Mouse (Mus musculus) neutrophil, adult 83 days (primary cell): ENCODE results near the gene Gm45837. TPM values are rescaled to one million over a fixed set of nuclear protein-coding genes. Genes with fewer than 3 reads are reported as not detected.

Source experiments
- total RNA-seq, 2 experiments: library from RNA; stranded (reverse); gene quantifications; one replicate each; pipeline ENCODE4 v1.2.4; 2023

The Gm45837 gene
- total RNA-seq, result 10 to 100 TPM; 39.3 to 87.1 TPM

DNA sequence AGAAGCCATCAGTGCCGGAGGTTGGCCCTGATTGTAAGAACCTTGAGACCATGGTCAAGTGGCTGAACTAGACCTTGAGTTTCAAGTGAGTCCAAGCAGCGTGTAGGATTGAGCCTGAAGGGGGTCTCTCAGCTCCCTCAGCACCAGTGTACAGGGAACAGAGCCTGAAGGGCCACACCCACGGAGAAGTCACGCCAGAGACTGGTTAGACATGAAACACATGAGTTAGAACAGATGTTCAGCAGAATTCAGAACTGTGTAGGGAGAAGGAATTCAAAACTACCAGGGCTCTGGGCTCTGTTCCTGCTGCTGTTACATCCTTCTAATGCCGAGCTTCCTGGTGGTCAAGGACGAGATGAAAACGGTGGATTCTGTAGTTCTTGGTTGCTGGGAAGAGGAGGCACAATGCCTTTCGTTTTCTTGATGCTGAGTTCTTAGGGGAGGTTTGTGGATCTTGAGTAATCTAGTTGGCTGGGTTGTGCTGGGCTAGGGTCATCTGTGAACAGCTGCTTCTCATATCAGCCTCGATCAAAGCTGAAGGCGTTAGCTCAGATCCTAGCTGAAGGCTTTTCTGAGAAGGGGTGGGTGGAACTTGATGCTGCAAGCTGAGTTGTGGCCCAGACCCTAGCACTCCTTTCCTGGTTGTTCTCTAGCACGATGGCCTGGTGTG, at the start of gene Gm45837:
Gm45837 (plus strand) TSS at position 620 of the 670 bp plus-strand sequence.

GRCm38 (mm10) chr7:101421529-101421928, 10.8 kb downstream of the Gm45837 start, which contains the start of gene Pde2a:
TSS of gene Pde2a (plus strand) at chr7:101421691.

Other genes starting within 250 kb of the Gm45837 start
- gene Atg16l2, start 108.6 kb upstream of the Gm45837 start, total RNA-seq, result 10 to 100 TPM; 62.9 to 63.3 TPM
- 10 to 100 TPM; 19.3 to 26.6 TPM for gene Stard10, start 93.8 kb upstream of the Gm45837 start, total RNA-seq
- gene Arap1, start 62.8 kb upstream of the Gm45837 start, total RNA-seq, result 100 to 1,000 TPM; 327 to 393 TPM
- gene Pde2a, start 10.8 kb downstream of the Gm45837 start, total RNA-seq, result 100 to 1,000 TPM; 155 to 209 TPM
- not detected for gene Art2b, start 174.7 kb downstream of the Gm45837 start, total RNA-seq